Mouse (Mus musculus) spleen, adult 2 months (tissue): Measurements from ENCODE around the gene Cct7.
"Not testable (repeated sequence)": the region's sequence is repeated elsewhere in the genome, so short reads cannot be mapped to it uniquely, and the experiment has no call there.

Experiments
- CTCF ChIP-seq: fragments of 200-500 bp; IDR thresholded peaks from 2 replicates; pipeline ENCODE4 v1.5.1; 2011; ENCODE audit warnings: mild to moderate bottlenecking, inconsistent platforms; ENCODE audit not compliant: insufficient read depth, insufficient read length, insufficient replicate concordance; ENCODE audit errors: extremely low read depth
- POLR2A ChIP-seq: fragments of 200-500 bp; IDR thresholded peaks from 2 replicates; pipeline ENCODE4 v1.6.1; 2011; ENCODE audit warnings: low read depth, low read length, inconsistent platforms

- not testable (repeated sequence) for TF ChIP-seq CTCF, POLR2A
Measured at GRCm38 (mm10) chr6:85450140-85450539, 1.2 kb upstream of the Cct7 start.
